Mouse (Mus musculus) forebrain, postnatal 0 days (tissue): Measurements from ENCODE around the gene Ddx60. TPM values are rescaled to one million over a fixed set of nuclear protein-coding genes. Genes with fewer than 3 reads are reported as not detected.
"Not testable (repeated sequence)": the region's sequence is repeated elsewhere in the genome, so short reads cannot be mapped to it uniquely, and the experiment has no call there.

ENCODE experiments used
- ATAC-seq: fragments of 200-750 bp; cut with Nextera tagmentation; 2 replicates; pipeline ENCODE4 v1.8.0; 2017; ENCODE audit warnings: mild to moderate bottlenecking, moderate library complexity
- DNase-seq: peaks from one replicate; pipeline ENCODE4 v3.0.0-alpha.2; 2015
- H3K27ac ChIP-seq: fragments of 300-500 bp; sonication (generic); 2 replicates; pipeline ENCODE4 v1.5.1; 2014; ENCODE audit warnings: low read depth, mild to moderate bottlenecking, antibody characterized with exemption, low read length, moderate library complexity, mixed read lengths
- H3K27me3 ChIP-seq: fragments of 300-500 bp; sonication (generic); 2 replicates; pipeline ENCODE4 v1.6.1; 2014; ENCODE audit warnings: mild to moderate bottlenecking, low read length, mixed read lengths; ENCODE audit not compliant: insufficient read depth
- H3K36me3 ChIP-seq: fragments of 300-500 bp; sonication (generic); 2 replicates; pipeline ENCODE4 v1.6.1; 2014; ENCODE audit warnings: mild to moderate bottlenecking, moderate library complexity; ENCODE audit not compliant: insufficient read depth
- H3K4me1 ChIP-seq: fragments of 300-500 bp; sonication (generic); 2 replicates; pipeline ENCODE4 v1.6.1; 2014; ENCODE audit warnings: antibody characterized with exemption; ENCODE audit not compliant: insufficient read depth
- H3K4me2 ChIP-seq: fragments of 300-500 bp; sonication (generic); 2 replicates; pipeline ENCODE4 v1.6.1; 2014; ENCODE audit warnings: low read depth, mild to moderate bottlenecking, moderate library complexity
- H3K4me3 ChIP-seq: fragments of 300-500 bp; sonication (generic); 2 replicates; pipeline ENCODE4 v1.5.1; 2014; ENCODE audit warnings: low read depth, low read length, mixed read lengths
- H3K9ac ChIP-seq: fragments of 300-500 bp; sonication (generic); 2 replicates; pipeline ENCODE4 v1.6.1; 2014; ENCODE audit warnings: mild to moderate bottlenecking
- H3K9me3 ChIP-seq: fragments of 300-500 bp; sonication (generic); 2 replicates; pipeline ENCODE4 v1.6.1; 2016; ENCODE audit warnings: low read length
- CTCF ChIP-seq: sonication (generic); IDR thresholded peaks from 2 replicates; pipeline ENCODE4 v1.5.1; 2016; ENCODE audit warnings: antibody characterized with exemption, control low read depth, low read depth
- WGBS: fragments of 180-500 bp; shearing (Covaris S2); extraction: QIAGEN DNeasy Blood & Tissue Kit; methylation state at CpG from one replicate; pipeline ENCODE4 v1.1.7; 2014; 5-methylcytosine and 5-hydroxymethylcytosine counted together
- polyA plus RNA-seq: library from polyadenylated mRNA; unstranded; fragments of >200 nt; fragmentation: Nextera tagmentation; extraction: Ambion mirVana; gene quantifications from 2 replicates; pipeline ENCODE4 v1.2.1, GENCODE M21; 2015
- total RNA-seq: library from RNA; depleted of rRNA; stranded (reverse); fragments of >200 nt; gene quantifications from 2 replicates; pipeline ENCODE4 v1.2.3, GENCODE M21; 2014

The Ddx60 gene
- total and polyA plus RNA-seq, 2 experiments from 2014 or later: 0.48 to 0.93 TPM

- Histone ChIP-seq H3K27ac (no peak overlapping the region), H3K9ac (no peak overlapping the region), H3K4me1 (no peaks in the 10 kb centered on the region), H3K27me3 (no peaks in the 10 kb centered on the region), H3K4me2 (no peak overlapping the region), H3K36me3 (no peaks in the 10 kb centered on the region), H3K9me3 (no peaks in the 10 kb centered on the region), H3K4me3 (no peak overlapping the region)
- 80% methylated on average over 10 of the region's 10 CpGs for WGBS
- ATAC-seq: no peak
- TF ChIP-seq CTCF: no peak
- DNase-seq: no peak
Observed at GRCm38 (mm10) chr8:61921454-61922054, 6.3 kb upstream of the Ddx60 start.

- TF ChIP-seq CTCF: no peak
- Histone ChIP-seq H3K4me2 (no peak overlapping the region), H3K9me3 (no peaks in the 10 kb centered on the region), H3K4me1 (peaks cover 6% of the 10 kb centered on the region; the same call in 1 of the 2 replicates), H3K36me3 (no peaks in the 10 kb centered on the region), H3K27ac (no peak overlapping the region), H3K9ac (no peak overlapping the region), H3K27me3 (no peaks in the 10 kb centered on the region), H3K4me3 (no peak overlapping the region)
- no peak for DNase-seq
- ATAC-seq: no peak
- 92% methylated on average over 1 of the region's 1 CpGs for WGBS
Observed at GRCm38 (mm10) chr8:61924518-61924917, 3.4 kb upstream of the Ddx60 start.

GRCm38 (mm10) chr8:61933243-61933642, 5.4 kb downstream of the Ddx60 start:
- ATAC-seq (no peak), DNase-seq (no peak)
- Histone ChIP-seq H3K4me1 (peaks cover under 1% of the 10 kb centered on the region; the same call in 1 of the 2 replicates), H3K4me2 (no peak overlapping the region), H3K27me3 (no peaks in the 10 kb centered on the region), H3K9me3 (no peaks in the 10 kb centered on the region), H3K36me3 (no peaks in the 10 kb centered on the region), H3K27ac (no peak overlapping the region), H3K4me3 (no peak overlapping the region), H3K9ac (no peak overlapping the region)
- no peak for TF ChIP-seq CTCF
- WGBS: 49% methylated on average over 2 of the region's 2 CpGs

- WGBS: 36% methylated on average over 2 of the region's 2 CpGs
- no peak for ATAC-seq
- Histone ChIP-seq H3K4me2 (no peak overlapping the region), H3K9ac (no peak overlapping the region), H3K4me1 (no peaks in the 10 kb centered on the region), H3K36me3 (no peaks in the 10 kb centered on the region), H3K4me3 (no peak overlapping the region), H3K9me3 (no peaks in the 10 kb centered on the region), H3K27me3 (no peaks in the 10 kb centered on the region), H3K27ac (no peak overlapping the region)
- no peak for TF ChIP-seq CTCF
- no peak for DNase-seq
Observed at GRCm38 (mm10) chr8:61937576-61937975, 9.7 kb downstream of the Ddx60 start.

- not testable (repeated sequence) for H3K36me3 ChIP-seq, H3K4me2 ChIP-seq, H3K9ac ChIP-seq, H3K9me3 ChIP-seq, H3K27me3 ChIP-seq, ATAC-seq, H3K4me1 ChIP-seq, DNase-seq, H3K27ac ChIP-seq, H3K4me3 ChIP-seq
- 81% methylated on average over 4 of the region's 4 CpGs for WGBS
Observed at GRCm38 (mm10) chr8:61964591-61965375, 36.9 kb downstream of the Ddx60 start.

GRCm38 (mm10) chr8:61969581-61969980, 41.7 kb downstream of the Ddx60 start:
- no peak overlapping the region for H3K4me2 ChIP-seq
- no peaks in the 10 kb centered on the region for H3K4me1 ChIP-seq
- H3K4me3 ChIP-seq: no peak overlapping the region
- H3K9me3 ChIP-seq: no peaks in the 10 kb centered on the region
- DNase-seq (no peak), ATAC-seq (no peak)
- H3K9ac ChIP-seq: no peak overlapping the region
- H3K27ac ChIP-seq: no peak overlapping the region
- H3K36me3 ChIP-seq: no peaks in the 10 kb centered on the region
- TF ChIP-seq CTCF: no peak
- WGBS: 28% methylated on average over 3 of the region's 3 CpGs
- H3K27me3 ChIP-seq: no peaks in the 10 kb centered on the region

- WGBS: 90% methylated on average over 4 of the region's 4 CpGs
- no peak for TF ChIP-seq CTCF
- ATAC-seq (no peak), DNase-seq (no peak)
- H3K9ac ChIP-seq: no peak overlapping the region
- H3K4me2 ChIP-seq: no peak overlapping the region
- no peaks in the 10 kb centered on the region for H3K4me1 ChIP-seq
- no peak overlapping the region for H3K27ac ChIP-seq
- H3K9me3 ChIP-seq: no peaks in the 10 kb centered on the region
- H3K4me3 ChIP-seq: no peak overlapping the region
- H3K36me3 ChIP-seq: no peaks in the 10 kb centered on the region
- H3K27me3 ChIP-seq: no peaks in the 10 kb centered on the region
Observed at GRCm38 (mm10) chr8:61984941-61985340, 57.1 kb downstream of the Ddx60 start.
